Mouse (Mus musculus) cerebellum, postnatal 4 days (tissue): ENCODE results near the gene Crybg2.

Source experiments
- DNase-seq, 2 experiments: peaks; one replicate each; pipeline ENCODE4 v3.0.0; 2022; ENCODE audit warnings: low spot score in 2 of 2, mixed read lengths in 1 of 2

Crybg2 gene

GRCm38 (mm10) chr4:134060135-134060865 lies at the start of gene Crybg2:
TSS of gene Crybg2 (plus strand) at chr4:134060815.
- DNase-seq: no peak

DNA sequence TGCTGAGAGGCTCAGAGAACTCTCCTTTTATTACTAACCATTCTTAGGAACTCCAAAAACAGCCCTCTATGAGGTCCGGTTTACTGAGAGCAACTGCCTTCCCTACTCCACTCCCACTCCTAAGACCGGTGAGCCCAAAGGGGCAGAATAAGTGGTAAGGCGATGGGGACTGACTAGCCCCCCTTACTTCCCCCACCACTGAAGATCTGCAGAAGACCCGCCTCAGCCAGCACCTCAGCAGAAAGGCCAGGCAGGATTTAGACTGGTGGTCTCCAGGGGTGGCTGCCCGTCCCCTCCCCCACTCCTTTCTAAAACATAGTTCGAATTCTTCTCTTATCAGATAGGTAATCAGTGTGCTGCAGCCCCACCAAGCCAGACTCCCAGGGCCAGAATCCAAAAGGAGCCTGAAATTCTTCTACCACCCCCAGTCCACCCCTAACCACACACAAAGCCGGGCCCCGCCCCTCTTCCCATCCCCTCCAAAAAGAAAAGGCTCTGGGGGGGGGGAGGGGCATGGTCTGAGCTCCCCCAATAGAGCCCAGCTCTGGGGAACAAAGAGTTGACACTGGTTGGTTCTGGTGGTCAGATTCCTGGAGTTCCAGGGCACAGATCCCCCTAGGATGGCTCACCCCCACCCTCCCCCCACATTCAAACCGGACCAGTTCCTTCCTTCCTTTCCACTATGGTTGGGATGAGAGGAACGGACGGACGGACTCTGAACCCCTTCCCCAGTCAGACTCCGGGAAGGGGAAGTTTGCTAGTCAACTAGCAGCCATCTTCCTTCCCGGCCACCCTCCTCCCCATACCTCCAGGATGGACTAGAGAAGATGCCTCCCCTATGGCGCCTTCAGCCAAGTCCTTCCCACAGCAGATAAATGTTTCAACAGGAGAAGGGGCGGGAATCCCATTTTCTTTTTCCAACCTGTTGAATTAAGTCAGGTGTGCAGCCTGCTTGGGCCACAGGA lies 48.9 kb upstream of the Crybg2 start:
- DNase-seq: no peak

GRCm38 (mm10) chr4:134012858-134013528 lies 47.6 kb upstream of the Crybg2 start:
- no peak for DNase-seq

- no peak for DNase-seq
Measured at GRCm38 (mm10) chr4:134016208-134016607, 44.4 kb upstream of the Crybg2 start.

DNA sequence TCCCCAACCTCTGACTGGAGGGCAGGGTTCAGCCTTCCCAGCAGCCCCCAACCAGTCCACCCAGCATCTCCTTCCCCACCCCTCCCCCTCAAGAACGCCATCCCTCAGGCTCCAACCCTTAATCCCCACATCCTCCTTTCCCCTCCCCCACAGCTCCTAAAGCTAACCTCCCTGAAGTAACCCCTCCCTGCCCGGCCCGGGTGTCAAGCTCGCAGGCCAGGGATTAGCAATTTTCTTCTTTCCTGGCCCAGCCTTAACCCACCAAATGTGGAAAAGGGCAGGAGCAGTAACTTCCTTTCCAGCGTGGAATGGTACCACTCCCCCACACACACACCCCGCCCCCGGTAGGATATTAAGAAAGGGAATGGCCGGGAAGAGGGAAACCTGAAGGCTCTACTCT lies 43.8 kb upstream of the Crybg2 start:
- no peak for DNase-seq

DNA sequence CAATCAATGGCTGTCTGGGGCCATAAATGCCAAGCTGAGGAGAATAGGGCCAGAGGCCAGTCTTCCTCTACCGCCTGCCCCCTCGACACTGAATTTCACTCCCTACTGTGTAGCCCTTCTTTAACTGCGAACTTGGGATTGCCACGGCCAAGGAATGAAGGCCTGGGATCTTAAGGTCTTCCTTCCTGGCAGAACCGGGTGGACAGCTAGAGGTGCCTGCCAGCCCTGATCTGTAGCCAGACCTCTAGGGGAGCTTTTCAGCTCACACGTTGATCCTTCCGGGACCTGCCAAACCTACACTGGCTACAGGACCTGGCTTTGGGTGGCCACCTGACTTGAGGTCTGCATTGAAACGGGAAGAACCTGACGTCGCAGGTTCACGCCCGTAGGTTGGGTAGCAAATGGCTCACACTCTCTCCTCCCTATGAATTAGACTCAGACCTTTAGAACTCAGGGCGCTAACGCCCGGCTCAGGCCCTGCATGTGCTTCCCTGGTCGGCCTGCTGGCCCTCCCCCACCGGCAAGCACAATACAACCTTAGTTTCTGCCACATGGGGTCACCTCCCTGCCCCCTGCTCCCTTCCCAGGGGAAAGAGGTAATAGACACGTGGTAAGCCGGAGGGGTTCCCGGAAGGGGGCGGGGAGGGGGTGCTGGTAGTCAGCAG lies 43.3 kb upstream of the Crybg2 start:
- DNase-seq: no peak

DNA sequence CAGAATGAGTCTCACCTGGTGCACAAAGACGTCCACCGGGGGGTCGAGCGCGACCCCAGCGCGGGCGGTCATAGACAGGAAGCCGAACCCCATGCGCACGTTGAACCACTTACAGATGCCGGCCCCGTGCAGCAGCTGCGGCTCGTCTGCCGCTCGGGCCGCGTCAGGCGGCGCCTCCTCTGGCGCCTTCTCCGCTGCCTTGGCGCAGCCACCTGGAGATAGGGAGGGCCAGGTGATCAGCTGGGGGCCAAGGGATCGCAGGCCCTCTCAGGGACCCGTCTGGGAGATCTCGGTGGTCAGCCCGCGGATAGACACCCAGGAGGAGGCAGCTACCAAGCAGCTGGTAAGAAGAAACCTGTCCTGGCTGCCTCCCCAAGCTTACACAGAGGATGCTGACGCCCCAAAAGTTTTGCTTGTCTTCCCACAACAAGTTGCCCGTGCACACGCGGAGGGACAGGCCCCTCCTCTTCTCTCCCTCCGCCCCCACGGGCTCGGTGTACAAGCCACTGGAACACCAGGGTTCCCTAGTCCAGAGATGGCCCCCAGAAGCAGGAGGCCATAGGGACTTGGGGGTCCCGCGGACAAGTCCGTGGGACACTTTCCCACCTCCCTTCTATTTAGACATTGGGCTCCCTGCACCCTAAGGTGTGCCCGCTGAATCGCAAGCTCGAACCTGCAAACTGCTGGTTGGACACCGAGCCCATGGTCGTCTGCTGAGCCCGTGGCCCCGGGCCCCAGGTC lies 42.4 kb upstream of the Crybg2 start:
- no peak for DNase-seq

- no peak for DNase-seq
Measured at GRCm38 (mm10) chr4:134018779-134019145, 41.9 kb upstream of the Crybg2 start, which contains the start of gene Lin28a. TSS of gene Lin28a (minus strand) at chr4:134018841.

DNA sequence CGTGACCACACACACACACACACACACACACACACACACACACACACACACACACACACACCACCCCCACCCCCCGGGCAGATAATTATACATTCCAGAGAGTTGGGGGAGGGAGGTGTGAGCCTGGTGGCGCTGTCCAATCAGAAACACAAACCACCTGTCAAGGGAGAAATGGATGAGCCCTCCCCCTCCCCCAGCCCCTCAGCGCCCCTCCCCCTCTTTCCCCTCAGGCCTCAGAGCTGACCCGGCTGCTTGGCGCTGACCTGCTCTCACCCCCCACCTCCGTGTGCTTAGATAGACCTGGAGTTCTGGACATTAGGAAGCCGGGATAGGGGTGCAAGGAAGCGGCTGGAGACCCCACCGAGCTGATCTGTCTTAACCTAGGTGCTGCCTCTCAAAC lies 41.4 kb upstream of the Crybg2 start:
- no peak for DNase-seq

DNA sequence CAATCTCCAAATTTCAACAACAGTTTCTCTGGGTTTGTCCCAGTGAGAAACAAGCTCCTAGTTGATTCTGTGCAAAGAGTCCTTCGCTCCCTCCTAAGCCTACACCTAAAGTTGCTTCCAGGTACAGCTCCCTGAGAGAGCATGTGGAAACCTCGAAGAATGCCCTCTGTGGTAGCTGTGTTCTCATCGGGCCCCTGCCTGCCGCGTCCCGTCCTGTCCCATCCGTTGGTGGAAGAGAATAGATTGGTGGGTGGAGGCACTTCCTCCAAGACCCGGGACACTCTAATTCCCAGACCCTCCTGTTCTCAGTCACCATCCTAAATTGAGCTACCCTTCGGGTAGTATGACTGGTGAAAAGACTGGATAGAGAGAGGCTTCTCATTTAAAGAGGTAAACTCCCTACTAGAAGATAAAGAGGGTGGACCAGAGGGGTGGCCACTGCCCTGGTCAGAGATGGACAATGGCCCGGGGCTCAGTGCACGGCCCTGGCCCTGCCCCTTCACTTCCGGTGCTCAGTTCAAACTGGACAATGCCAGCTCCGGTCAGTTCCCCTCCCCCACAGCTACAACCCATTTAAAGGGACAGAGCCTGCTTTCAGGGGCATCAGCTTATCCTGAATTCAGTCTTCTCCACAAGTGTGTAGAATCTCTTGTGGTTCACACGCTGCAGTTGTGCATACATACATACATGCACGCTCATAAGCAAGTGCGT lies 40.8 kb upstream of the Crybg2 start:
- DNase-seq: peak in 1 of 2 experiments; percentile 42

- DNase-seq: peak in 1 of 2 experiments; percentile 43
Measured at GRCm38 (mm10) chr4:134020621-134021020, 40.0 kb upstream of the Crybg2 start.

DNA sequence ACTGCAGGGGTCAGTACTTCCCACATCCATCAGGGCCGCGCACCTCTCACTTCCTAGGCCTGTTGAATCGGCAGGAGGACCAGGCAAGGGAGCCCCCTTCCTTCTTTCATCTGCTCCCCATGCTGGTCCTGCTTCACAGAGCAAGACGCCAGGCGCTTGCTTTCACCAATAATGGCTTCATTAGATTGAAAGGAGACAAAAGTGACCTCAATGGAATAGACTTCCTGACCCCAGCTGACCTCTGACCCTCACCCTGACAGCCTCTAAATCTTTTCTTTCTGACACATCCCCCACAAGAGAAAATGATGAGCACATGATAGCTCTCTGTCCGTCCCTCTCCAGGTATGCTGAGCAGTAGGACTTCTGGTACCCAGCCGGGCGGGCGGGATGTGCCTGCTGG lies 34.8 kb upstream of the Crybg2 start:
- no peak for DNase-seq

DNA sequence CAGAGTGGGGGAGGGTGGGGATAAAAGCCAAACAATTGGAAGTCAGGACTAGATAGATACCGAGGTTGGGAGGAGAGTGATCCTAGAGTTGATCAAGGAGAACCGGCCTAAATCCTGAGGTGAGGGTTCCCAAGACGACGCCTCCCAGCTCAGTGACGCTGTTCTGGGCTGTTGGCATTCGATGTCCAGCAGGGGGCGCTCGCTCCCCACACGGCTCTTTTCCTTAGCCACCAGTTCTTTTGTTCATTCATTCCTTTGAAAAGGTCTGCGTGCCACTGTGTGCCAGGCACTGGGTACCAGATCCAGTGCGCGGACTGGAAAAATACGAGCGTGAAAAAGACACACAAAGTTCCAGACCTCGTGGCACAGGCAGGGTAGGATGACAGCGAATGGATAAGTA lies 24.7 kb upstream of the Crybg2 start:
- peak; percentile 66 to 81 for DNase-seq

- DNase-seq: no peak
Measured at GRCm38 (mm10) chr4:134041317-134042123, 19.1 kb upstream of the Crybg2 start.

- no peak for DNase-seq
Measured at GRCm38 (mm10) chr4:134043041-134043440, 17.6 kb upstream of the Crybg2 start.

DNA sequence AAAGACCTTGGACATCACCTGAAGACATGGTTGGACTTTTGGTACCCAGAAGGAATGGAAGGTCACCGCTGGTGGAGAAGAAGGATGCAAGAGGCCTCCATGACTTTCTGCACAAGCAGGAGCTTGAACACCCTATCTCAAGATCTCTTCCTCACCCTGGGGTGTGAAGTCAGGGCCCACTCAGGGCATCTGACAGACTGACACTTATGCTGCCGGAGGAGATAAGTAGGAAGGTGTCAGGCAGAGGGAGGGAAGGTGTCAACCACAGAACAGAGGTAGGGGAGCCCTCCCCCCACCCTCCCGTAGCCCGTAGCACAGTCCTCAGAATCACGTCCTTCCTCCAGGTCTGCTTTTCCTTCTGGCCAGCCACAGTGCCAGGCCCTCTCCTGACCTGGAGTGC lies 13.0 kb upstream of the Crybg2 start:
- DNase-seq: no peak

DNA sequence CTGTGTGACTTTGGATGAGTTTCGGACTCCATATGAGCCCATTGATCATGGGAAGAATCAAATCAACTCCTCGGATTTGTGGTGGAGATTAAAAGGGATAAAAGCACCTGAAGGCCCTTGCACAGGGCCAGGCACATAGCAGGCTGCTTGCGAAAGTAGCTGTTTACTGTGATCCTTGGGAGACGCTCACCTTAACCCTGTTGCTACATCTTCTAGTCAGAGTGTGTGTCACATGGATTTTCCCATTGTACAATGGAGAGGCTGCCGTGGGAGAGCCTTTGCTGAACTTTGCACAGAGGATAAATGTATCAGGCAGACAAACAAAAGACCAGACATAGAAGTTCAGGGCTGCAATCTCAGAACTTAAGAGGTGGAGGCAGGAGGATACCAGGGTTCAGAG lies 8.7 kb upstream of the Crybg2 start:
- no peak for DNase-seq

- DNase-seq: peak; percentile 37 to 71
Measured at GRCm38 (mm10) chr4:134052560-134052959, 8.1 kb upstream of the Crybg2 start.

DNA sequence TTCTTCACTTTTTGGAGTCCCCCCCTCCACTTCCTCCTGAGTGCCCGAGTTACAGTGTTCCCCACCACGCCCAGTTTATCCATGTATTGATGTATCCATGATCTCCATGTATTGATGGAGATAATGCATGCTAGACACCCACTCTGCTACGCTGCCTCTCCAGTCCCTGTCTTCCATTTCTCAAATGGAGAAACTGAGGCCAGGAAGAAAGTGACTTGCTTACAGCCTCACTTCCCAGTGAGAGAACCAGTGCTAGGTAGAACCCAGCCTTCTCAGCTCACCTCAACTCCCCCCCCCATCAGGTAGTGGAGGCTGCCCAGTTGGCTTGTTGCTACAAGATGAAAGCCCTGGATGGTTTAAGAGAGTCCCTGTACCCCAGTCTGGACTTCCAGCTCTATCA lies 7.1 kb upstream of the Crybg2 start, which contains the start of gene Zfp683:
TSS of gene Zfp683 (plus strand) at position 301 of the 400 bp plus-strand sequence.
- no peak for DNase-seq
